Mouse (Mus musculus): ENCODE data around the gene Mtf2.
"Not testable (repeated sequence)": the region's sequence is repeated elsewhere in the genome, so short reads cannot be mapped to it uniquely, and the experiment has no call there.

- not testable (repeated sequence) for TF ChIP-seq GATA1 (IDR thresholded peaks at IDR 0.05; ENCODE audit: borderline replicate concordance, low read length); CTCF (IDR thresholded peaks at IDR 0.05; ENCODE audit: low read depth, low read length); POLR2AphosphoS5 (IDR thresholded peaks at IDR 0.05; ENCODE audit: insufficient replicate concordance, low read depth, low read length); TAL1 (conservative IDR thresholded peaks at IDR 0.05; ENCODE audit: low read depth, low read length); GATA2 (IDR thresholded peaks at IDR 0.05; ENCODE audit: borderline replicate concordance, low read depth, low read length)
Measured at GRCm38 (mm10) chr5:108028797-108029536, 36.5 kb upstream of the Mtf2 start.
